8 mouse cellular contexts compared by ENCODE assay signal in genomic region chr1:133908659-133909575, GRCm38 (mm10). TPM values are rescaled to one million over a fixed set of nuclear protein-coding genes. Genes with fewer than 3 reads are reported as not detected.
A peak's percentile ranks its signal among the peaks of the same experiment; 100 is the strongest.
DNase-seq lines count a peak whose midpoint lies in the region; ATAC-seq and TF ChIP-seq lines count a peak whose summit lies in the region.

No protein-coding gene starts in this region.

- H3K4me1 ChIP-seq in forebrain, embryonic 15.5 days, result peaks cover 29% of the 10 kb centered on the region
- peaks cover 32% of the 10 kb centered on the region for H3K4me1 ChIP-seq in limb, embryonic 15.5 days

- H3K9me3 ChIP-seq in forebrain, embryonic 15.5 days, result no peaks in the 10 kb centered on the region
- H3K9me3 ChIP-seq in limb, embryonic 15.5 days, result no peaks in the 10 kb centered on the region

- H3K36me3 ChIP-seq in forebrain, embryonic 15.5 days, result no peaks in the 10 kb centered on the region
- no peaks in the 10 kb centered on the region for H3K36me3 ChIP-seq in limb, embryonic 15.5 days

- H3K9ac ChIP-seq in forebrain, embryonic 15.5 days (replicated peaks), result peak overlapping the region; percentile 53
- H3K9ac ChIP-seq in limb, embryonic 15.5 days, result peak overlapping the region; percentile 43; the same call in 1 of the 2 replicates

- H3K4me2 ChIP-seq in forebrain, embryonic 15.5 days (replicated peaks), result peak overlapping the region; percentile 64
- H3K4me2 ChIP-seq in limb, embryonic 15.5 days, result peak overlapping the region; percentile 92

- peak; percentile 48 for ATAC-seq in forebrain, embryonic 15.5 days (replicated peaks)
- no peak for ATAC-seq in limb, embryonic 15.5 days (ENCODE audit: insufficient number of reproducible peaks, low FRiP score, low TSS enrichment, low read depth)

- no peaks in the 10 kb centered on the region for H3K27me3 ChIP-seq in forebrain, embryonic 15.5 days
- peaks cover 9% of the 10 kb centered on the region; the same call in 1 of the 2 replicates for H3K27me3 ChIP-seq in limb, embryonic 15.5 days

- 6% methylated on average over 27 of the region's 27 CpGs for WGBS in forebrain, embryonic 15.5 days
- 9% methylated on average over 27 of the region's 27 CpGs for WGBS in limb, embryonic 15.5 days

- H3K27ac ChIP-seq in left cerebral cortex, adult 2 months, result peak overlapping the region; percentile 85
- peak overlapping the region; percentile 78 for H3K27ac ChIP-seq in forebrain, embryonic 15.5 days (replicated peaks)
- peak overlapping the region; percentile 74 for H3K27ac ChIP-seq in limb, embryonic 15.5 days

- peak in 1 of 2 experiments; percentile 46 for DNase-seq in left cerebral cortex, adult 2 months (ENCODE audit: extremely low spot score in 1 of 2, low spot score in 2 of 2)
- no peak for DNase-seq in left cerebral cortex, adult 11 months (ENCODE audit: low spot score)
- DNase-seq in brain, adult 2 months (ENCODE audit: low read depth, low spot score), result peak; percentile 74
- DNase-seq in induced T-regulatory cell, adult 2 months (ENCODE audit: low read depth), result peak; percentile 51
- peak; percentile 44 for DNase-seq in naive thymus-derived CD4-positive, alpha-beta T cell, adult 2 months (ENCODE audit: low read depth)
- no peak for DNase-seq in c-Kit-positive CD71-positive TER-119-positive erythroid progenitor cells, embryonic 14.5 days (ENCODE audit: low spot score)

- intact Hi-C loops in left cerebral cortex, adult 2 months (cut with DNase I), result loop anchor here (1.0 to 2.0 kb wide), 2 partner anchors 12 to 54 kb away; no protein-coding TSS in a partner anchor

- peak overlapping the region; percentile 39 for H3K4me3 ChIP-seq in left cerebral cortex, adult 2 months
- peak overlapping the region; percentile 36 for H3K4me3 ChIP-seq in forebrain, embryonic 15.5 days
- H3K4me3 ChIP-seq in limb, embryonic 15.5 days, result peak overlapping the region; percentile 41

- no peak for TF ChIP-seq CTCF in left cerebral cortex, adult 2 months (IDR thresholded peaks at IDR 0.05)

RNA-seq across cellular contexts. Expression of gene Optc, which starts 1.1 kb away (rescaled TPM):
- total RNA-seq in left cerebral cortex, adult 2 months (2021), result 1 to 10 TPM in 1 of 2 experiments, under 1 TPM in 1; 0.81 to 1.2 TPM
- polyA plus RNA-seq in forebrain, embryonic 15.5 days (2015; fragmentation: Nextera tagmentation; extraction: Ambion mirVana), result 1.6 and 2.2 TPM in 2 replicates
- polyA plus RNA-seq in limb, embryonic 15.5 days (2015; fragmentation: Nextera tagmentation; extraction: Ambion mirVana), result 0.71 and 0.83 TPM in 2 replicates

RNA-seq across cellular contexts. Expression of gene Prelp, which starts 12.3 kb away (rescaled TPM):
- total RNA-seq in left cerebral cortex, adult 2 months (2021), result 10 to 100 TPM; 10.8 to 11.6 TPM
- polyA plus RNA-seq in forebrain, embryonic 15.5 days (2015; fragmentation: Nextera tagmentation; extraction: Ambion mirVana), result 3.8 and 4.2 TPM in 2 replicates
- 17.9 and 20.3 TPM in 2 replicates for polyA plus RNA-seq in limb, embryonic 15.5 days (2015; fragmentation: Nextera tagmentation; extraction: Ambion mirVana)

Comparison
In these comparisons a context has a peak if more than half of its experiments do, and no peak if none do; other contexts are left out.
1. DNase-seq: peak in brain, adult 2 months (single experiment), induced T-regulatory cell, adult 2 months (single experiment) and naive thymus-derived CD4-positive, alpha-beta T cell, adult 2 months (single experiment); none in left cerebral cortex, adult 11 months (single experiment) and c-Kit-positive CD71-positive TER-119-positive erythroid progenitor cells, embryonic 14.5 days (single experiment).
2. Peak in every context shown above with its lines, with median percentiles within 50 percentile points of each other: H3K27ac ChIP-seq and H3K4me3 ChIP-seq.